Comparison of ENCODE assay signal across 8 mouse cellular contexts in genomic region chr7:48880591-48881481, GRCm38 (mm10). TPM values are rescaled to one million over a fixed set of nuclear protein-coding genes. Genes with fewer than 3 reads are reported as not detected.
DNase-seq lines count a peak whose midpoint lies in the region; ATAC-seq and TF ChIP-seq lines count a peak whose summit lies in the region.

No protein-coding gene starts in this region.

- no peaks in the 10 kb centered on the region for H3K9me3 ChIP-seq in forebrain, embryonic 10.5 days
- no peaks in the 10 kb centered on the region for H3K9me3 ChIP-seq in heart, embryonic 15.5 days (replicated peaks)
- H3K9me3 ChIP-seq in liver, embryonic 14.5 days (ENCODE audit: control insufficient read depth, low read length) = no peaks in the 10 kb centered on the region
- no peaks in the 10 kb centered on the region for H3K9me3 ChIP-seq in neural tube, embryonic 11.5 days (ENCODE audit: control insufficient read depth, low read length)
- H3K9me3 ChIP-seq in stomach, postnatal 0 days (ENCODE audit: control insufficient read depth, low read length) = no peaks in the 10 kb centered on the region

- TF ChIP-seq CTCF in liver, embryonic 14.5 days (IDR thresholded peaks at IDR 0.05; ENCODE audit: low read depth) = no peak
- TF ChIP-seq CTCF in stomach, postnatal 0 days (IDR thresholded peaks at IDR 0.05; ENCODE audit: low read depth) = no peak

- H3K27me3 ChIP-seq in forebrain, embryonic 10.5 days (ENCODE audit: poor library complexity, severe bottlenecking) = peaks cover 39% of the 10 kb centered on the region
- H3K27me3 ChIP-seq in heart, embryonic 15.5 days = no peaks in the 10 kb centered on the region
- peaks cover 10% of the 10 kb centered on the region for H3K27me3 ChIP-seq in liver, embryonic 14.5 days (ENCODE audit: control insufficient read depth, insufficient read depth, low read length)
- peaks cover 9% of the 10 kb centered on the region; the same call in 1 of the 2 replicates for H3K27me3 ChIP-seq in neural tube, embryonic 11.5 days (ENCODE audit: control insufficient read depth, insufficient read depth, low read length)
- H3K27me3 ChIP-seq in stomach, postnatal 0 days (ENCODE audit: control insufficient read depth, insufficient read depth, low read length) = no peaks in the 10 kb centered on the region

- peak; percentile 97 for ATAC-seq in heart, embryonic 15.5 days (replicated peaks; ENCODE audit: insufficient number of reproducible peaks, insufficient read depth, low FRiP score, low read depth)
- peak; percentile 90 for ATAC-seq in liver, embryonic 14.5 days (ENCODE audit: insufficient read depth)
- peak; percentile 98 for ATAC-seq in neural tube, embryonic 11.5 days (ENCODE audit: insufficient read depth, low FRiP score, low TSS enrichment)
- peak; percentile 98 for ATAC-seq in stomach, postnatal 0 days (ENCODE audit: low FRiP score, low TSS enrichment)

- peaks cover 28% of the 10 kb centered on the region for H3K4me1 ChIP-seq in forebrain, embryonic 10.5 days
- H3K4me1 ChIP-seq in heart, embryonic 15.5 days (replicated peaks) = peaks cover 26% of the 10 kb centered on the region
- H3K4me1 ChIP-seq in liver, embryonic 14.5 days (replicated peaks; ENCODE audit: control insufficient read depth in 2 of 2, insufficient read depth in 2 of 2, low read length in 1 of 2) = peaks cover 12 to 13% of the 10 kb centered on the region in 2 experiments
- peaks cover 6% of the 10 kb centered on the region; the same call in 1 of the 2 replicates for H3K4me1 ChIP-seq in neural tube, embryonic 11.5 days (ENCODE audit: control insufficient read depth, insufficient read depth, low read length)
- H3K4me1 ChIP-seq in stomach, postnatal 0 days (replicated peaks; ENCODE audit: control insufficient read depth, insufficient read depth) = no peaks in the 10 kb centered on the region

- H3K36me3 ChIP-seq in forebrain, embryonic 10.5 days (replicated peaks) = peaks cover 35% of the 10 kb centered on the region
- H3K36me3 ChIP-seq in heart, embryonic 15.5 days = peaks cover 18% of the 10 kb centered on the region; the same call in 1 of the 2 replicates
- peaks cover 38% of the 10 kb centered on the region for H3K36me3 ChIP-seq in liver, embryonic 14.5 days (replicated peaks; ENCODE audit: control insufficient read depth, insufficient read depth, low read depth)
- peaks cover 5% of the 10 kb centered on the region; the same call in 1 of the 2 replicates for H3K36me3 ChIP-seq in neural tube, embryonic 11.5 days (ENCODE audit: control insufficient read depth, insufficient read depth, low read length)
- H3K36me3 ChIP-seq in stomach, postnatal 0 days (ENCODE audit: control insufficient read depth, insufficient read depth, low read length) = 0 out of 2 replicates have a peak, but pooled peaks cover 2% of the 10 kb centered on the region

- H3K9ac ChIP-seq in heart, embryonic 15.5 days = peak overlapping the region; percentile 90
- H3K9ac ChIP-seq in liver, embryonic 14.5 days (replicated peaks) = peak overlapping the region; percentile 98
- peak overlapping the region; percentile 88 for H3K9ac ChIP-seq in neural tube, embryonic 11.5 days (ENCODE audit: low read length)
- peak overlapping the region; percentile 66 for H3K9ac ChIP-seq in stomach, postnatal 0 days (ENCODE audit: low read length)

- H3K27ac ChIP-seq in forebrain, embryonic 10.5 days = peak overlapping the region; percentile 100
- peak overlapping the region; percentile 88 for H3K27ac ChIP-seq in heart, embryonic 15.5 days
- H3K27ac ChIP-seq in liver, embryonic 14.5 days = peak overlapping the region; percentile 70
- H3K27ac ChIP-seq in neural tube, embryonic 11.5 days (ENCODE audit: low read depth, low read length) = peak overlapping the region; percentile 80
- peak overlapping the region; percentile 74 for H3K27ac ChIP-seq in stomach, postnatal 0 days (replicated peaks)

- under 1% methylated on average over 77 of the region's 77 CpGs for WGBS in forebrain, embryonic 10.5 days
- WGBS in heart, embryonic 15.5 days = under 1% methylated on average over 76 of the region's 77 CpGs
- under 1% methylated on average over 77 of the region's 77 CpGs for WGBS in liver, embryonic 14.5 days (ENCODE audit: insufficient replicate concordance)
- under 1% methylated on average over 66 of the region's 77 CpGs for WGBS in neural tube, embryonic 11.5 days
- 1% methylated on average over 56 of the region's 77 CpGs for WGBS in stomach, postnatal 0 days

- peak overlapping the region; percentile 94 for H3K4me2 ChIP-seq in heart, embryonic 15.5 days
- H3K4me2 ChIP-seq in liver, embryonic 14.5 days (ENCODE audit: low read depth) = peak overlapping the region; percentile 96
- peak overlapping the region; percentile 97 for H3K4me2 ChIP-seq in neural tube, embryonic 11.5 days (ENCODE audit: low read depth)
- peak overlapping the region; percentile 97 for H3K4me2 ChIP-seq in stomach, postnatal 0 days (replicated peaks; ENCODE audit: low read depth)

- DNase-seq in CD8-positive naive resting alpha-beta T cell, adult 2 months (ENCODE audit: low read depth in 2 of 2, low spot score in 2 of 2) = peak; percentile 75 to 79
- DNase-seq in c-Kit-positive CD71-negative TER-119-negative erythroid progenitor cells, embryonic 14.5 days (ENCODE audit: low read depth) = peak; percentile 97
- peak; percentile 99 for DNase-seq in forebrain, embryonic 10.5 days (ENCODE audit: extremely low spot score, low spot score)
- peak; percentile 98 to 99 for DNase-seq in kidney, postnatal 25 days
- DNase-seq in liver, embryonic 14.5 days (ENCODE audit: low read depth in 3 of 3, low spot score in 3 of 3) = peak; percentile 98 to 99 (median 99)
- DNase-seq in neural tube, embryonic 11.5 days (ENCODE audit: low spot score) = peak; percentile 98
- peak; percentile 99 for DNase-seq in stomach, postnatal 0 days (ENCODE audit: low spot score)

- H3K4me3 ChIP-seq in forebrain, embryonic 10.5 days = peak overlapping the region; percentile 93
- peak overlapping the region; percentile 97 for H3K4me3 ChIP-seq in heart, embryonic 15.5 days
- H3K4me3 ChIP-seq in liver, embryonic 14.5 days (ENCODE audit: insufficient read depth in 1 of 2, low read depth in 2 of 2, low read length in 2 of 2) = peak overlapping the region; percentile 83 to 99
- H3K4me3 ChIP-seq in neural tube, embryonic 11.5 days (ENCODE audit: low read depth, low read length) = peak overlapping the region; percentile 80
- peak overlapping the region; percentile 82 for H3K4me3 ChIP-seq in stomach, postnatal 0 days (ENCODE audit: low read depth, low read length)

- TF ChIP-seq EP300 in liver, embryonic 14.5 days (IDR thresholded peaks at IDR 0.05; ENCODE audit: low read depth) = no peak; the same call in 1 of the 2 replicates
- no peak for TF ChIP-seq EP300 in stomach, postnatal 0 days (optimal IDR thresholded peaks at IDR 0.05)

RNA-seq across cellular contexts. Expression of gene E2f8, which starts 0.6 kb away (rescaled TPM):
- 19.3 and 19.5 TPM in 2 replicates for polyA plus RNA-seq in forebrain, embryonic 10.5 days (2016; fragmentation: Nextera tagmentation; extraction: Ambion mirVana)
- 15.6 and 18.9 TPM in 2 replicates for polyA plus RNA-seq in heart, embryonic 15.5 days (2015; fragmentation: Nextera tagmentation; extraction: Ambion mirVana)
- polyA plus RNA-seq in liver, embryonic 14.5 days (2012; rRNA removed) = 23.6 and 25.9 TPM in 2 replicates
- polyA plus RNA-seq in liver, embryonic 14.5 days (2014; fragmentation: Nextera tagmentation; extraction: Ambion mirVana) = 28.2 and 32.0 TPM in 2 replicates
- polyA plus RNA-seq in neural tube, embryonic 11.5 days (2014; fragmentation: Nextera tagmentation; extraction: Ambion mirVana) = 16.2 and 16.5 TPM in 2 replicates
- 4.5 and 5.0 TPM in 2 replicates for polyA plus RNA-seq in stomach, postnatal 0 days (2015; fragmentation: Nextera tagmentation; extraction: Ambion mirVana)

RNA-seq across cellular contexts. Expression of gene Nav2, which starts 27.7 kb away (rescaled TPM):
- 4.5 and 6.1 TPM in 2 replicates for polyA plus RNA-seq in forebrain, embryonic 10.5 days (2016; fragmentation: Nextera tagmentation; extraction: Ambion mirVana)
- 30.7 and 40.0 TPM in 2 replicates for polyA plus RNA-seq in heart, embryonic 15.5 days (2015; fragmentation: Nextera tagmentation; extraction: Ambion mirVana)
- 1.3 and 1.5 TPM in 2 replicates for polyA plus RNA-seq in liver, embryonic 14.5 days (2012; rRNA removed)
- polyA plus RNA-seq in liver, embryonic 14.5 days (2014; fragmentation: Nextera tagmentation; extraction: Ambion mirVana) = 1.6 and 2.0 TPM in 2 replicates
- 15.9 and 19.2 TPM in 2 replicates for polyA plus RNA-seq in neural tube, embryonic 11.5 days (2014; fragmentation: Nextera tagmentation; extraction: Ambion mirVana)
- polyA plus RNA-seq in stomach, postnatal 0 days (2015; fragmentation: Nextera tagmentation; extraction: Ambion mirVana) = 6.0 TPM in 2 replicates

RNA-seq across cellular contexts. Expression of gene Csrp3, which starts 33.0 kb away (rescaled TPM):
- polyA plus RNA-seq in forebrain, embryonic 10.5 days (2016; fragmentation: Nextera tagmentation; extraction: Ambion mirVana) = 0.31 TPM in 1 of 2 replicates, not detected in the other
- polyA plus RNA-seq in heart, embryonic 15.5 days (2015; fragmentation: Nextera tagmentation; extraction: Ambion mirVana) = 1,541 and 1,964 TPM in 2 replicates
- polyA plus RNA-seq in liver, embryonic 14.5 days (2012; rRNA removed) = 0.07 TPM in 1 of 2 replicates, not detected in the other
- 0.30 TPM in 1 of 2 replicates, not detected in the other for polyA plus RNA-seq in liver, embryonic 14.5 days (2014; fragmentation: Nextera tagmentation; extraction: Ambion mirVana)
- 1.4 and 2.4 TPM in 2 replicates for polyA plus RNA-seq in neural tube, embryonic 11.5 days (2014; fragmentation: Nextera tagmentation; extraction: Ambion mirVana)
- 0.22 and 0.73 TPM in 2 replicates for polyA plus RNA-seq in stomach, postnatal 0 days (2015; fragmentation: Nextera tagmentation; extraction: Ambion mirVana)

Comparison
In these comparisons a context has a peak if more than half of its experiments do, and no peak if none do; other contexts are left out.
1. Peak in every context shown above with its lines: DNase-seq, ATAC-seq, H3K4me3 ChIP-seq and H3K27ac ChIP-seq.
2. RNA of gene Csrp3, which starts 33.0 kb away (polyA plus RNA-seq): 1,541 to 1,964 TPM in heart, embryonic 15.5 days; 1.4 to 2.4 TPM in neural tube, embryonic 11.5 days, 0.07 to 0.30 TPM in liver, embryonic 14.5 days, 0.22 to 0.73 TPM in stomach, postnatal 0 days and 0.31 TPM in forebrain, embryonic 10.5 days; every median in the first group is over 100 times any median in the second.